Mouse (Mus musculus): ENCODE data around the gene Scp2.
"Not testable (repeated sequence)": the region's sequence is repeated elsewhere in the genome, so short reads cannot be mapped to it uniquely, and the experiment has no call there.

Scp2 gene

GRCm38 (mm10) chr4:108116466-108116865 lies 28.3 kb downstream of the Scp2 start:
- in situ Hi-C loops (cut with MboI; ENCODE audit: low pct_unique_long_range_greater_than_20kb in 1 of 2, low sequenced_read_pairs in 2 of 2, unreplicated experiment in 1 of 2) = no loop called here

DNA sequence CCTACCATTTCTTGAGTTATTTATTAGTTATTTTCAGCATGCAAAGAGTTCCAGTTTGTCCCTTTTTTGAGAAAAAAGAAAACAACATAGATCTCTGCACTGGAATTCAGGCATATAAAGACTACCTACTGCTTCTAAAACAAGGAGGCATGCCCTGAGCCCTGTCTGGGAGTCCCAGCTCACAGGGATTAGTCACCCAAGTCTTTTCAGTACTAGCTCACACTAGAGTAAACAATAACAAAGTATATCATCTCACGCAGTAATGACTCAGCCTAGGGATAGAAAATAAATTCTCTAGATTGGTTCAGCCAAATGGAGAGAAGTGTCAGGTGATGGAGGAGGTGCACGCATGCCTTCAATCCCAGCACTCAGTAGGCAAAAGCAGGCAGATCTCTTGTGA lies 34.1 kb downstream of the Scp2 start:
- in situ Hi-C loops (cut with MboI; ENCODE audit: low pct_unique_long_range_greater_than_20kb in 1 of 2, low sequenced_read_pairs in 2 of 2, unreplicated experiment in 1 of 2) = no loop called here

- in situ Hi-C loops (cut with MboI; ENCODE audit: low pct_unique_long_range_greater_than_20kb in 1 of 2, low sequenced_read_pairs in 2 of 2, unreplicated experiment in 1 of 2) = no loop called here
Measured at GRCm38 (mm10) chr4:108109728-108110127, 35.1 kb downstream of the Scp2 start.

DNA sequence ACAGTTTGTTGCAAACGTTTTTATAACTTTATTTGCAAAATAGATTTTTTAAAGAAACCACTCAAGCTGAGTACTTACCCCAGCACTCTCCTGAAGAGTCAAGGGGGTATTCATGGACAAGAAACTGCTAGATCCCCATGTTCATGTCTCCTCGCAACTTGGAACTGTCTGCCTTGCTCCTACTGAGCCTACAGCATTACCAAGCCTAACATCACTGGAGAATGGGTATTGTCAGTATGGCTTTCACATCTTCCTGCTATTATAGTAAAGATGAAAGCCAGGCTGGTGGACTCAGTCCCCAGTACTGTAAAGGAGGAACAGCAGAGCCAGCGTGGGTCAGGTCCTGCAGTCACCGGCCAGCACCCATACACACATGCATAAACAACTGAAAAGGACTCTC lies 48.5 kb downstream of the Scp2 start, which contains the start of gene Podn:
Gene Podn, minus strand, starts transcription at position 101 of the 400 bp plus-strand sequence.
- in situ Hi-C loops (cut with MboI; ENCODE audit: low pct_unique_long_range_greater_than_20kb in 1 of 2, low sequenced_read_pairs in 2 of 2, unreplicated experiment in 1 of 2) = no loop called here

GRCm38 (mm10) chr4:108092741-108093397 lies 51.9 kb downstream of the Scp2 start:
- in situ Hi-C loops (cut with MboI; ENCODE audit: low pct_unique_long_range_greater_than_20kb in 1 of 2, low sequenced_read_pairs in 2 of 2, unreplicated experiment in 1 of 2) = no loop called here

DNA sequence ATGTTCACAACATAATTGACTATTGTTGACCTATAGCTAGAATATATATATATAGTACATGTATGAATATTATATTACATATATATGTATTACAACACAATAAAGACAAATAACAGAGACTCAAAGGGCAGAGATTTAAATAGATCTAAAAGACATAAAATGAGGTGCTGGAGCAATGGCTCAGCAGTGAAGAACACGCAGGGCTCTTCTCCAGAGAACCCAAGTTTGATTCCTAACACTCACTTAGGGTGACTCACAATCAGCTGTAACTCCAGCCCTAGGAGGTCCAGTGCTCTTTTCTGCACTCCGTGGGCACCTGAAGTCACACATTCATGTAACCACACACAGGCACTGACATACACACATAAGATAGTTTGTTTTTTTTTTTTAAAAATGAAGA lies 60.8 kb downstream of the Scp2 start:
- in situ Hi-C loops (cut with MboI; ENCODE audit: low pct_unique_long_range_greater_than_20kb in 1 of 2, low sequenced_read_pairs in 2 of 2, unreplicated experiment in 1 of 2) = no loop called here

GRCm38 (mm10) chr4:108083032-108083735 lies 61.6 kb downstream of the Scp2 start:
- in situ Hi-C loops (cut with MboI; ENCODE audit: low pct_unique_long_range_greater_than_20kb in 1 of 2, low sequenced_read_pairs in 2 of 2, unreplicated experiment in 1 of 2) = no loop called here

GRCm38 (mm10) chr4:108082401-108082806 lies 62.4 kb downstream of the Scp2 start:
- in situ Hi-C loops (cut with MboI; ENCODE audit: low pct_unique_long_range_greater_than_20kb in 1 of 2, low sequenced_read_pairs in 2 of 2, unreplicated experiment in 1 of 2) = no loop called here

DNA sequence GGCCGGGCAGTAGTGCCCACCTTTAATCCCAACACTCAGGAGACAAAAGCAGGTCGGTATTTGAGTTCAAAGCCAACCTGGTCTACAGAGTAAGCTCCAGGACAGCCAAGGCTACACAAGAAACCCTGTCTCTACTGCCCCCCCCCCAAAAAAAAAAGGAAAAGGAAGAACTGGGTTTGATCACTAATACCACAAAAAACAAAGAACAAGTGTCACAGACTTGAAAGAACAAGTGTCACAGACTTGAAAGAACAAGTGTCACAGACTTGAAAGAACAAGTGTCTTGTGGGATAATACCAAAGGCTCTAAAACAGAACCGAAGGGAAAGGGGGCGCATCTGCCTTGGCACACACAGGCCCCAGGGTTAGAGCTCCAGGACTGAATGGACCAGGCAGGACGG lies 63.9 kb downstream of the Scp2 start:
- in situ Hi-C loops (cut with MboI; ENCODE audit: low pct_unique_long_range_greater_than_20kb in 1 of 2, low sequenced_read_pairs in 2 of 2, unreplicated experiment in 1 of 2) = no loop called here

DNA sequence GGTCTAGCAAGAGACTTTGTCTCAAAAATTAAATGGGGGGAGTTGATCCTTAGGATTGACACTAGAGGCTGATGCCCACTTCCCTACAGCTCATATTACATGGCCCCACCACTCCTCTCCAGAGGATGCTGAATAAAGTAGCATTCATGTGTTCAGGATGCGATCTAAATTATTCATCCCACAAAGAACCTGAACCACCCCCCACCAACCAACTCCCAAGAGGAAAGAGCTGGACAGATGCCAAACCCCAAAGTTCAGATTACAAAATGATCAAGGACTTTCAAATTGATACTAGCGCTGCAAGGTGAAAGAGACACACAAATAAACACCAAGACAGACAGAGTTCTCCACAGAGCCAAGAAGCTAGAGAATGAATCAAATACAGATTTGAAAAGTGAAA lies 65.0 kb downstream of the Scp2 start:
- in situ Hi-C loops (cut with MboI; ENCODE audit: low pct_unique_long_range_greater_than_20kb in 1 of 2, low sequenced_read_pairs in 2 of 2, unreplicated experiment in 1 of 2) = no loop called here

- in situ Hi-C loops (cut with MboI; ENCODE audit: low pct_unique_long_range_greater_than_20kb in 1 of 2, low sequenced_read_pairs in 2 of 2, unreplicated experiment in 1 of 2) = not testable (repeated sequence)
Measured at GRCm38 (mm10) chr4:108079191-108079590, 65.6 kb downstream of the Scp2 start.

- in situ Hi-C loops (cut with MboI; ENCODE audit: low pct_unique_long_range_greater_than_20kb in 1 of 2, low sequenced_read_pairs in 2 of 2, unreplicated experiment in 1 of 2) = no loop called here
Measured at GRCm38 (mm10) chr4:108077224-108077955, 67.4 kb downstream of the Scp2 start.

GRCm38 (mm10) chr4:108074204-108074823 lies 70.5 kb downstream of the Scp2 start:
- in situ Hi-C loops (cut with MboI; ENCODE audit: low pct_unique_long_range_greater_than_20kb in 1 of 2, low sequenced_read_pairs in 2 of 2, unreplicated experiment in 1 of 2) = no loop called here

DNA sequence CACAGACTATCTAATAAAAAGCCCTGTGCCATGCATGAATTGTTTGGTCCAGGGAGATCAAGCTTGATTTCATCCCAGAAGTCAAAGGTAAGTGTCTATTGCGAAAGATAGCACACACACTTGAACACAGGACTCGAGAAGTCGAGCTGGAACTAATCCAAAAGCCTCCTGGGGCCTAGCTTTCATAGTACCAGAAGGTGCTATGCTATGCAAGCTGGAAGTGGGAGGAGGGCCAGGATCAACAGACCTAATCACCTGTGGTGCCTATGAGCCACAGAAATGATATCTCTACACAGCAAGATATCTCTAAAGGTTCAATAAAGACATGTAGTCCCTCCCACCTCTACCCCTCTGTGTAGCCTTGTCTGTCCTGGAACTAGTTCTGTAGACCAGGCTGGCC lies 72.7 kb downstream of the Scp2 start:
- in situ Hi-C loops (cut with MboI; ENCODE audit: low pct_unique_long_range_greater_than_20kb in 1 of 2, low sequenced_read_pairs in 2 of 2, unreplicated experiment in 1 of 2) = no loop called here

GRCm38 (mm10) chr4:108071235-108071901 lies 73.4 kb downstream of the Scp2 start:
- in situ Hi-C loops (cut with MboI; ENCODE audit: low pct_unique_long_range_greater_than_20kb in 1 of 2, low sequenced_read_pairs in 2 of 2, unreplicated experiment in 1 of 2) = no loop called here

GRCm38 (mm10) chr4:108070723-108071122 lies 74.1 kb downstream of the Scp2 start:
- in situ Hi-C loops (cut with MboI; ENCODE audit: low pct_unique_long_range_greater_than_20kb in 1 of 2, low sequenced_read_pairs in 2 of 2, unreplicated experiment in 1 of 2) = no loop called here

- in situ Hi-C loops (cut with MboI; ENCODE audit: low pct_unique_long_range_greater_than_20kb in 1 of 2, low sequenced_read_pairs in 2 of 2, unreplicated experiment in 1 of 2) = no loop called here
Measured at GRCm38 (mm10) chr4:108070286-108070685, 74.5 kb downstream of the Scp2 start.

DNA sequence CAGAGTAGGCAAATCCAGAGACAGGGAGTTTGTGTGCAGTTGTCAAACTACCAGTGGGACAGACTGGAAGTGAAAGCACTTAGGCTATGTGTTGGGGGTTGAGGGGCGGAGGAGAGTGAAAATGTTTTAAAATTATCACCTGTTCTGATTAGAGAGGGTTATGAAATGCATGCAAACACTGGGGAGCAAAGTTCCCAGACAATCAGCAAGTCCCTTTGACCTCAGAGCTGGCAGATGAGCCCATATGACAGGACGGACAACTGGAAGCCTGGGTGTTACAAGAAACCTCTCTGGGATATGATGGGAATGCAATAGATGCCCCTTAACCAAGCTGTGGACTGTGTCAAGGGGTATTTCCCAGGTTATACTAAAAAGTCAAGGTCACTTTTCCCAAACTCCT lies 76.7 kb downstream of the Scp2 start:
- in situ Hi-C loops (cut with MboI; ENCODE audit: low pct_unique_long_range_greater_than_20kb in 1 of 2, low sequenced_read_pairs in 2 of 2, unreplicated experiment in 1 of 2) = no loop called here

- in situ Hi-C loops (cut with MboI; ENCODE audit: low pct_unique_long_range_greater_than_20kb in 1 of 2, low sequenced_read_pairs in 2 of 2, unreplicated experiment in 1 of 2) = no loop called here
Measured at GRCm38 (mm10) chr4:108067261-108067660, 77.5 kb downstream of the Scp2 start.

All from mouse embryonic stem cell (cell line).